Comparison of ENCODE assay signal across 21 mouse cellular contexts in genomic region chr13:109842982-109843381, GRCm38 (mm10).
"Had no signal": no experiment of that assay in that cellular context is flagged by ENCODE, and none has a peak within 500 bp of the region (broad histone marks: within the 10 kb centered on the region; RNA-seq: fewer than 3 reads in every experiment).

No protein-coding gene starts in this region.

- H3K27me3 ChIP-seq: kidney, embryonic 15.5 days; liver, embryonic 12.5 days; liver, embryonic 15.5 days; lung, embryonic 15.5 days; megakaryocyte, embryonic 14.5 days; midbrain, embryonic 13.5 days; neural tube, embryonic 12.5 days; neural tube, embryonic 15.5 days had no signal

- H3K36me3 ChIP-seq: kidney, embryonic 15.5 days; liver, embryonic 12.5 days; liver, embryonic 15.5 days; lung, embryonic 15.5 days; midbrain, embryonic 10.5 days; midbrain, embryonic 13.5 days; neural tube, embryonic 12.5 days; neural tube, embryonic 15.5 days had no signal

- H3K9me3 ChIP-seq: kidney, embryonic 15.5 days; liver, embryonic 12.5 days; liver, embryonic 15.5 days; lung, embryonic 15.5 days; megakaryocyte, embryonic 14.5 days; midbrain, embryonic 10.5 days; midbrain, embryonic 13.5 days; neural tube, embryonic 12.5 days; neural tube, embryonic 15.5 days had no signal

- H3K4me1 ChIP-seq: kidney, embryonic 15.5 days; midbrain, embryonic 10.5 days; midbrain, embryonic 13.5 days; neural tube, embryonic 12.5 days; neural tube, embryonic 15.5 days had no signal

- H3K27ac ChIP-seq: kidney, embryonic 15.5 days; left cerebral cortex, adult 2 months; liver, embryonic 12.5 days; liver, embryonic 15.5 days; lung, embryonic 15.5 days; midbrain, embryonic 10.5 days; midbrain, embryonic 13.5 days; neural tube, embryonic 12.5 days; neural tube, embryonic 15.5 days; stomach, postnatal 0 days had no signal

- ATAC-seq: liver, embryonic 12.5 days; midbrain, embryonic 13.5 days had no signal

- H3K4me3 ChIP-seq: kidney, embryonic 15.5 days; left cerebral cortex, adult 2 months; liver, embryonic 12.5 days; liver, embryonic 15.5 days; lung, embryonic 15.5 days; megakaryocyte, embryonic 14.5 days; midbrain, embryonic 10.5 days; midbrain, embryonic 13.5 days; neural tube, embryonic 12.5 days; neural tube, embryonic 15.5 days had no signal

- DNase-seq: kidney, postnatal 10 days; kidney, postnatal 36 days; layer of hippocampus, postnatal 36 days; lung, adult 18-20 months; lung, postnatal 10 days; lung, postnatal 36 days; right cerebral cortex, adult 18-20 months; right cerebral cortex, postnatal 14 days; right cerebral cortex, postnatal 4 days; thymus, postnatal 25 days had no signal
